Mouse (Mus musculus) left cerebral cortex, postnatal 36 days (tissue): Measurements from ENCODE around the gene Kif1c. TPM values are rescaled to one million over a fixed set of nuclear protein-coding genes. Genes with fewer than 3 reads are reported as not detected.
"Not testable (repeated sequence)": the region's sequence is repeated elsewhere in the genome, so short reads cannot be mapped to it uniquely, and the experiment has no call there.

Experiments
- DNase-seq, 2 experiments: peaks; one replicate each; pipeline ENCODE4 v3.0.0; 2021 to 2022; ENCODE audit warnings: low spot score in 2 of 2, mixed read lengths in 1 of 2
- intact Hi-C: fragments of 180-260 bp; cut with DNase I; formaldehyde crosslinking; loops from one replicate; pipeline ENCODE4 v1.15.1; 2025
- microRNA-seq: library from miRNA; unstranded; fragments of <30 nt; microRNA quantifications from one replicate; pipeline ENCODE4 v1.2.0, GENCODE M21; 2022
- total RNA-seq, 2 experiments: library from RNA; stranded (reverse); gene quantifications; 2 replicates each; pipeline ENCODE4 v1.2.3; 2021

Kif1c gene
- total RNA-seq, 2 experiments from 2014 or later, result 58.9 to 59.3 TPM

DNA sequence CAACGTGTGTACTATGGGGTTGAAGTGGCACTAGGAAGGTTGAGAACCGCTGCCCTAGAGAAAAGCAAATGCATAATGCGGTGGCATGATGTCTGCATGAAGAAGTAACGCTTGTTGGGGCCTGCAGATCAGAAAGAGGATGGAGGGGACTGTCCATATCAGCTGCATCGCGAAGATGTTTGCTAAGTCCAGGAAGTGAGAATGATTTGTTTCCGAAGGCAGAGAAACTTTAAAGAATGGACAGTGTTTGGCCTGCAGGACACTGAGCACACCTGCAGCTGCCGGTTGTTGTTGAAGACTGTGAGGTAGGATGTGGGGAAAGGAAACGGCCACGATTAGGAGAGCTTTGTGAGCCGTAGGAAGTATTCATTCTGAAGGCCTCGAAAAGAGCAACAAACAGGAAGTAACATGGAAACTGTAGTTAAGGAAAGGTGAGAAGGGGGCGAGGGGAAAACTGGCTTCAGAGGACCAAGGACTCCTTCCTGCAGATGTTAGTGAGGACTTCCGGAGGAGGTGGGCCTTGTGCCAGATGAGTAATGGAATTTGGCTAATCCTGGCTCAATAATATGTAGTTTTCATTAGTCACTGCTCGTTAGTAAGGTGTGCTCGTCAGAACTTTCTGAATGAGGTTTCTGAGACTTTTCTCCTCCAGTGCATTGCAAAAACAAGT, 65.6 kb downstream of the Kif1c start:
- intact Hi-C loops, result loop anchor here (10.0 kb wide), 1 partner anchor 351 kb away; the partner anchor contains the start of gene Pelp1

DNA sequence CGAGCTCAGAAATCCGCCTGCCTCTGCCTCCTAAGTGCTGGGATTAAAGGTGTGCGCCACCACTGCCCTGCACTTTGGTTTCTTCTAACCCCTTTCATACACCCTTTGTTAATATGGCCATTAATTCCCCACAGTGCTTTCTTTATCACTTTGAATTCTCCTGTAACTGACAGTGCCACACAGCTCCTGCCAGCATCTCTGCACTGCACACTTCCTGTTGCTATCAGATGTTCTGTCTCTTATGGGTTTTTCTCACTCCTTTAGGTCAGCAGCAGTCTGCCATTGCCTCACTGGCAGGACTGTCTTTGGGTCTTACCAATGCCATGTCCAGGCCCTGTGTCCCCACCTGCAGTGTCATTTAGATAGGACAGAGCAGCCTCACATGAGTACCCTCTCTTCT, 70.5 kb downstream of the Kif1c start:
- intact Hi-C loops, result no loop called here
- DNase-seq, result no peak

More for the DNA sequence above, 65.6 kb downstream of the Kif1c start:
- DNase-seq, result no peak

DNA sequence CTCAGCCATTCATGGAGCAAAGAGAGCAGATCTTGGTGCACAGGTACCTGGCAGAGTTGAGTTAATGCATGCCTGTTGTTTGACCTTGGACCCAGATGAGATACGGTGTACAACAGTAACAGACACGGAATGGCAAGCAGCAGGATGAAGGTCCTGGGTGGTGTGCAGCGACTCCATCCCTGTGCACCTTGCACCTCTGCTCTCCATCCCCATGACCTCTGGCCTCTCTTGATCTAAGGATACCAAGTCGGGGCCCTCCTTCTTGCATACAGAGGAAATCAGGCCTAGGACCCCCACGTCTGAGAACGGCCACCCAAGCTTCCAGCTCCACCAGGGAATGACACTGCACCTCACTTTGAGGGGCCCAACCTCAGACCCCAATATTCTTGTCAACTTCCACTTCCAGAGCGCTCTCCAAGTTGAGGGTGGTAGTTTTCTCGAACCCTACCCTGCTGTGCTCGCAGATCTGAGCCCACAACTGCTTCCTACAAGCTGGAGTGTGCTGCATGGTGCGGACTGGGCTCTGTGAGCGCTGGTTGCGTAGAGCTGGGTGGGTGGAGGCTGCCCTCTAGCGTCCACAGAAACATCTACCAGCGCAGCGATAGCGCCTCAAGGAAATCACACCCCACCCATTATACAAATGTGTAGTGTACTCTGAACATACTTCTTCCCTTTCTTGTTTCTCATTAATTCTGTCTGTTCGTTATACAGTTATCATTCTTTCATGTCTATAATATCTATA, 76.7 kb downstream of the Kif1c start:
- DNase-seq, result peak; percentile 49 to 65
- intact Hi-C loops, result loop anchor here (5.0 kb wide), 1 partner anchor 40 kb away; no protein-coding TSS in a partner anchor

DNA sequence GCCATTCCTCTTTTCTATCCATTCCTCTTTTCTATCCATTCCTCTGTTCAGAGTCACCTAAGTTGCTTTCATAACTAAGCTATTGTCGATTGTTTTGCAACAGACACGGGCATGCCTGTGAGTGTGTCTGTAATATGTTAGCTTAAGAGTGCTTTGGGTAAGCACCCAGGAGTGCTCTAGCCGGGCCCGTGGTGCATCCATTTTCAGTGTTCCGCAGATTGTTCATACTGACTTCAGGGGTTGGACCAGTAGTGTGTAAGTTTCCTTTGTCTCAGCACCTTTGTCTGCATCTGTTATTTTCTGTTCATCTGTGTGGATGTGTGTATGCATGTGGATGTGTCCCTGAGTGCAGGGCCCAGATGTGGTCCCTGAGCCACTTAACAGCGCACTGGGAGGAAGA, 77.3 kb downstream of the Kif1c start:
- DNase-seq, result no peak
- intact Hi-C loops, result loop anchor here (5.0 kb wide), 1 partner anchor 40 kb away; no protein-coding TSS in a partner anchor

DNA sequence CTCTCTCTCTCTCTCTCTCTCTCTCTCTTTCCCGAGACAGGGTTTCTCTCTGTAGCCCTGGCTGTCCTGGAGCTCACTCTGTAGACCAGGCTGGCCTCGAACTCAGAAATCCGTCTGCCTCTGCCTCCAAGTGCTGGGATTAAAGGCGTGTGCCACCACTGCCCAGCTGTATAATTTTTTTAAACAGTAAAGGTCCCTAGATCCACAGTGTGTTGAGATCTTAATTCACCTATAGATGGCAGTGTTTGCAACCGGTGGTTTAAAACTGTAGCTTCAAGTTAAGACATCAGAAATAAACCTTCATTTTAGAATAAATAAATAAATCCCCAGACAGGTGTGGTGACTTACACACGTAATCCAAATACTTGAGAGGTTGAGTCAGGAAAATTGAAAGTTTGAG, 77.7 kb downstream of the Kif1c start:
- not testable (repeated sequence) for DNase-seq
- intact Hi-C loops, result loop anchor here (5.0 kb wide), 1 partner anchor 39 kb away; no protein-coding TSS in a partner anchor

Small RNA genes within 50 kb of the gene (microRNA-seq; reads per million reads assigned to microRNA genes)
- gene Gm22760 (not detected), gene Mir6925 (not detected)

Other genes starting within 250 kb of the Kif1c start
- 10 to 100 TPM; 14.0 to 16.7 TPM for gene Med11, start 248.6 kb upstream of the Kif1c start, total RNA-seq
- gene Zmynd15, start 241.1 kb upstream of the Kif1c start, total RNA-seq, result under 1 TPM; 0.12 to 0.86 TPM
- 1 to 10 TPM in 1 of 2 experiments, under 1 TPM in 1; 0.94 to 1.0 TPM for gene Cxcl16, start 240.6 kb upstream of the Kif1c start, total RNA-seq
- gene Tm4sf5, start 195.3 kb upstream of the Kif1c start, total RNA-seq, result not detected
- not detected for gene Vmo1, start 185.9 kb upstream of the Kif1c start, total RNA-seq
- not detected for gene Gltpd2, start 181.4 kb upstream of the Kif1c start, total RNA-seq
- 100 to 1,000 TPM; 164 to 187 TPM for gene Psmb6, start 175.2 kb upstream of the Kif1c start, total RNA-seq
- gene Gm40193, start 167.6 kb upstream of the Kif1c start, total RNA-seq, result not detected
- gene Pld2, start 160.5 kb upstream of the Kif1c start, total RNA-seq, result 10 to 100 TPM; 14.5 to 20.7 TPM
- gene Mink1, start 137.7 kb upstream of the Kif1c start, total RNA-seq, result 100 to 1,000 TPM; 380 to 465 TPM
- not detected for gene 4930544D05Rik, start 84.7 kb upstream of the Kif1c start, total RNA-seq
- not detected for gene Chrne, start 81.3 kb upstream of the Kif1c start, total RNA-seq
- gene Gp1ba, start 61.4 kb upstream of the Kif1c start, total RNA-seq, result not detected
- 10 to 100 TPM; 78.6 to 87.8 TPM for gene Rnf167, start 53.3 kb upstream of the Kif1c start, total RNA-seq
- gene Slc25a11, start 53.1 kb upstream of the Kif1c start, total RNA-seq, result 100 to 1,000 TPM; 113 to 125 TPM
- gene Pfn1, start 45.9 kb upstream of the Kif1c start, total RNA-seq, result 100 to 1,000 TPM; 217 to 244 TPM
- gene Eno3, start 43.3 kb upstream of the Kif1c start, total RNA-seq, result 1 to 10 TPM; 9.5 to 9.6 TPM
- 10 to 100 TPM; 52.5 to 57.8 TPM for gene Spag7, start 31.1 kb upstream of the Kif1c start, total RNA-seq
- 100 to 1,000 TPM; 232 to 256 TPM for gene Camta2, start 12.4 kb upstream of the Kif1c start, total RNA-seq
- gene Inca1, start 393 bp upstream of the Kif1c start, total RNA-seq, result 1 to 10 TPM; 1.8 to 1.9 TPM
- 10 to 100 TPM; 17.3 to 21.7 TPM for gene Zfp3, start 63.7 kb downstream of the Kif1c start, total RNA-seq
- gene Scimp, start 112.0 kb downstream of the Kif1c start, total RNA-seq, result not detected
- 100 to 1,000 TPM; 124 to 125 TPM for gene Rabep1, start 144.2 kb downstream of the Kif1c start, total RNA-seq